ENCODE assay signal across 12 mouse cellular contexts in the genomic region with DNA sequence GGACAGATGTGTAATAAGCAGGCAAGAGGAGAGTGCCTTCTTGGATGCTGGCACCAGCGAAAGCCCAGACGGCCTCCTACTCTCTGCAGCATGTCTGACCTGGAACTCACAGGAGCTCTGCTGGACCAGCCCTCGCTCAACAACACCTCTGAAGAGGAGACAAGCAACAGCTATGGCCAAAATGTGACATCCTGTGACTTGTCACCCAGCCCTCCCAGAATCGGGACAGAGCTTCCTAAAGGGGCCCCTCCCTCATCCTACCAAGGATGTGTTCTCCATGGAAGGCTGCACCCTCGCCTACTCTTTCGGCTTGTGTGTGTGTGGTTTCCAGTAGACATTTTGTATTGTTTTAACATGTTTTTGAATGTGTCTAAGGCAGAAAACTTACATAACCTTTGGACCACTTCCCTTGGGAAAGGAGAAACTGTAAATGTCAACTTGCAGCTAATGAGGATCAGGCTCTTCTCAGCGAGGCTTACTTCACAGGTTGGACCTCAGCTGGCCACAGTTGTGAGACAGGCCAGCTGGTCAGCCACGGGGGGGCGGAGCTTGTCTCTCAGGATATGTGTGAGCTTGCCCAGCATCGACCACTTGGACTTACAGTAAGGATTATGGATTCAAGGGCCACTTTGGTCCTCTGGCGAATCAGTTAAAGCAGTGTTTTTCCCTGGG.
DNase-seq lines count a peak whose midpoint lies in the region; ATAC-seq and TF ChIP-seq lines count a peak whose summit lies in the region.
"Had no signal": no experiment of that assay in that cellular context is flagged by ENCODE, and none has a peak within 500 bp of the region (broad histone marks: within the 10 kb centered on the region; RNA-seq: fewer than 3 reads in every experiment).

No protein-coding gene starts in this region.

- intact Hi-C loops in left cerebral cortex, postnatal 14 days (cut with DNase I): no loop called here

- no peaks in the 10 kb centered on the region for H3K36me3 ChIP-seq in stomach, postnatal 0 days (ENCODE audit: control insufficient read depth, insufficient read depth, low read length)
- H3K36me3 ChIP-seq: limb, embryonic 15.5 days had no signal

- 50% methylated on average over 11 of the region's 11 CpGs for WGBS in stomach, postnatal 0 days

- H3K4me3 ChIP-seq in stomach, postnatal 0 days (ENCODE audit: low read depth, low read length): no peak overlapping the region
- H3K4me3 ChIP-seq: limb, embryonic 15.5 days had no signal

- H3K9ac ChIP-seq in stomach, postnatal 0 days (ENCODE audit: low read length): no peak overlapping the region
- H3K9ac ChIP-seq: limb, embryonic 15.5 days had no signal

- H3K27me3 ChIP-seq in stomach, postnatal 0 days (ENCODE audit: control insufficient read depth, insufficient read depth, low read length): no peaks in the 10 kb centered on the region
- H3K27me3 ChIP-seq: limb, embryonic 15.5 days had no signal

- peak; percentile 13 for DNase-seq in adrenal gland, postnatal 10 days
- no peak for DNase-seq in adrenal gland, adult 2 months
- DNase-seq in urinary bladder, postnatal 14 days (ENCODE audit: low spot score): peak; percentile 63
- DNase-seq in urinary bladder, postnatal 10 days (ENCODE audit: low spot score): no peak
- peak; percentile 60 to 75 for DNase-seq in kidney, postnatal 4 days
- peak; percentile 23 for DNase-seq in stomach, postnatal 0 days (ENCODE audit: low spot score)
- no peak for DNase-seq in left cerebral cortex, postnatal 14 days (ENCODE audit: low spot score in 2 of 2)
- DNase-seq: cerebellum, adult 11 months; right cerebral cortex, postnatal 4 days; thymus, adult 18-20 months had no signal

- H3K27ac ChIP-seq in stomach, postnatal 0 days (replicated peaks): no peak overlapping the region
- H3K27ac ChIP-seq: limb, embryonic 15.5 days had no signal

- no peaks in the 10 kb centered on the region for H3K9me3 ChIP-seq in stomach, postnatal 0 days (ENCODE audit: control insufficient read depth, low read length)
- H3K9me3 ChIP-seq: limb, embryonic 15.5 days had no signal

- ATAC-seq in stomach, postnatal 0 days (ENCODE audit: low FRiP score, low TSS enrichment): peak; percentile 56; the same call in 1 of the 2 replicates
- no peak for ATAC-seq in erythroid progenitor cell, adult 5-6 weeks (replicated peaks; ENCODE audit: low FRiP score, poor library complexity, severe bottlenecking)

- TF ChIP-seq EP300 in stomach, postnatal 0 days (optimal IDR thresholded peaks at IDR 0.05): no peak

- H3K4me1 ChIP-seq in stomach, postnatal 0 days (replicated peaks; ENCODE audit: control insufficient read depth, insufficient read depth): no peaks in the 10 kb centered on the region
- H3K4me1 ChIP-seq: limb, embryonic 15.5 days had no signal

- no peak overlapping the region for H3K4me2 ChIP-seq in stomach, postnatal 0 days (replicated peaks; ENCODE audit: low read depth)
- H3K4me2 ChIP-seq: limb, embryonic 15.5 days had no signal

- no peak for TF ChIP-seq CTCF in stomach, postnatal 0 days (IDR thresholded peaks at IDR 0.05; ENCODE audit: low read depth)

Comparison
In these comparisons a context has a peak if more than half of its experiments do, and no peak if none do; other contexts are left out.
1. DNase-seq: peak in adrenal gland, postnatal 10 days (single experiment), urinary bladder, postnatal 14 days (single experiment), kidney, postnatal 4 days (2 of 2) and stomach, postnatal 0 days (single experiment); none in adrenal gland, adult 2 months (single experiment), urinary bladder, postnatal 10 days (single experiment) and left cerebral cortex, postnatal 14 days (0 of 2).